10 mouse cellular contexts compared by ENCODE assay signal in genomic region chr4:138455956-138456341, GRCm38 (mm10). TPM values are rescaled to one million over a fixed set of nuclear protein-coding genes. Genes with fewer than 3 reads are reported as not detected.
DNase-seq lines count a peak whose midpoint lies in the region; ATAC-seq lines count a peak whose summit lies in the region.
"Had no signal": no experiment of that assay in that cellular context is flagged by ENCODE, and none has a peak within 500 bp of the region (broad histone marks: within the 10 kb centered on the region; RNA-seq: fewer than 3 reads in every experiment).

No protein-coding gene starts in this region.

- DNase-seq in cerebellum, adult 8-10 months = peak; percentile 41
- no peak for DNase-seq in cerebellum, adult 11 months
- DNase-seq in T-cell, adult 2 months (ENCODE audit: low spot score) = peak; percentile 30
- DNase-seq in forebrain, embryonic 11.5 days (ENCODE audit: low spot score) = no peak
- DNase-seq in kidney, adult 11 months = peak; percentile 36
- peak; percentile 55 for DNase-seq in retina, postnatal 1 day
- no peak for DNase-seq in right cerebral cortex, adult 2 months (ENCODE audit: low spot score in 2 of 2)

- no peak overlapping the region for H3K27ac ChIP-seq in forebrain, embryonic 11.5 days (ENCODE audit: low read depth, low read length)
- no peak overlapping the region for H3K27ac ChIP-seq in lung, embryonic 16.5 days (ENCODE audit: low read length)

- H3K9ac ChIP-seq in forebrain, embryonic 11.5 days (ENCODE audit: low read length) = peak overlapping the region; percentile 77
- peak overlapping the region; percentile 84 for H3K9ac ChIP-seq in lung, embryonic 16.5 days (ENCODE audit: low read length)

- H3K4me1 ChIP-seq in forebrain, embryonic 11.5 days (replicated peaks; ENCODE audit: control insufficient read depth, insufficient read depth, low read length) = peaks cover 20% of the 10 kb centered on the region
- peaks cover 17% of the 10 kb centered on the region for H3K4me1 ChIP-seq in lung, embryonic 16.5 days (replicated peaks; ENCODE audit: control insufficient read depth, insufficient read depth, low read length)

- peak overlapping the region; percentile 79 for H3K4me3 ChIP-seq in forebrain, embryonic 11.5 days (ENCODE audit: low read depth, low read length)
- peak overlapping the region; percentile 81 for H3K4me3 ChIP-seq in lung, embryonic 16.5 days (ENCODE audit: low read length)

- peaks cover 32% of the 10 kb centered on the region for H3K27me3 ChIP-seq in forebrain, embryonic 11.5 days (ENCODE audit: control insufficient read depth, insufficient read depth, low read length)
- H3K27me3 ChIP-seq in lung, embryonic 16.5 days (ENCODE audit: control insufficient read depth, insufficient read depth, low read depth, low read length) = peaks cover 3% of the 10 kb centered on the region; the same call in 1 of the 2 replicates

- H3K9me3 ChIP-seq in forebrain, embryonic 11.5 days (ENCODE audit: control insufficient read depth, low read length) = no peaks in the 10 kb centered on the region
- H3K9me3 ChIP-seq in lung, embryonic 16.5 days (ENCODE audit: control insufficient read depth, low read length) = no peaks in the 10 kb centered on the region

- WGBS in forebrain, embryonic 11.5 days = 1% methylated on average over 17 of the region's 17 CpGs
- whole genome bisulfite sequencing in lung, embryonic 16.5 days = 1% methylated on average over 16 of the region's 17 CpGs

- peak overlapping the region; percentile 78 for H3K4me2 ChIP-seq in forebrain, embryonic 11.5 days (ENCODE audit: low read depth, low read length, severe bottlenecking)
- H3K4me2 ChIP-seq in lung, embryonic 16.5 days (ENCODE audit: low read depth, low read length) = peak overlapping the region; percentile 80

- H3K36me3 ChIP-seq in forebrain, embryonic 11.5 days (ENCODE audit: control insufficient read depth, insufficient read depth, low read length) = no peaks in the 10 kb centered on the region
- no peaks in the 10 kb centered on the region for H3K36me3 ChIP-seq in lung, embryonic 16.5 days (ENCODE audit: control insufficient read depth, insufficient read depth, low read length)

- no peak for ATAC-seq in forebrain, embryonic 11.5 days (replicated peaks; ENCODE audit: low FRiP score)
- no peak for ATAC-seq in lung, embryonic 16.5 days (ENCODE audit: low read depth)

RNA-seq across cellular contexts. Expression of gene Camk2n1, which starts 1.8 kb away (rescaled TPM):
- polyA plus RNA-seq in forebrain, embryonic 11.5 days (2014; fragmentation: Nextera tagmentation; extraction: Ambion mirVana) = 2.2 and 2.5 TPM in 2 replicates
- polyA plus RNA-seq in lung, embryonic 16.5 days (2015; fragmentation: Nextera tagmentation; extraction: Ambion mirVana) = 2.5 and 2.9 TPM in 2 replicates

RNA-seq across cellular contexts. Expression of gene Mul1, which starts 21.5 kb away (rescaled TPM):
- polyA plus RNA-seq in forebrain, embryonic 11.5 days (2014; fragmentation: Nextera tagmentation; extraction: Ambion mirVana) = 18.6 and 21.1 TPM in 2 replicates
- polyA plus RNA-seq in lung, embryonic 16.5 days (2015; fragmentation: Nextera tagmentation; extraction: Ambion mirVana) = 16.8 and 18.2 TPM in 2 replicates

RNA-seq across cellular contexts. Expression of gene Fam43b, which starts 59.6 kb away (rescaled TPM):
- polyA plus RNA-seq in forebrain, embryonic 11.5 days (2014; fragmentation: Nextera tagmentation; extraction: Ambion mirVana) = not detected in 2 replicates
- 0.09 TPM in 1 of 2 replicates, not detected in the other for polyA plus RNA-seq in lung, embryonic 16.5 days (2015; fragmentation: Nextera tagmentation; extraction: Ambion mirVana)
- polyA plus RNA-seq: C2C12; gonadal fat pad, adult 2 months had no signal

Comparison
In these comparisons a context has a peak if more than half of its experiments do, and no peak if none do; other contexts are left out.
1. DNase-seq: peak in cerebellum, adult 8-10 months (single experiment), T-cell, adult 2 months (single experiment), kidney, adult 11 months (single experiment) and retina, postnatal 1 day (single experiment); none in cerebellum, adult 11 months (single experiment), forebrain, embryonic 11.5 days (single experiment) and right cerebral cortex, adult 2 months (0 of 2).